Mouse (Mus musculus): Measurements from ENCODE around the gene Trim15.

The Trim15 gene

DNA sequence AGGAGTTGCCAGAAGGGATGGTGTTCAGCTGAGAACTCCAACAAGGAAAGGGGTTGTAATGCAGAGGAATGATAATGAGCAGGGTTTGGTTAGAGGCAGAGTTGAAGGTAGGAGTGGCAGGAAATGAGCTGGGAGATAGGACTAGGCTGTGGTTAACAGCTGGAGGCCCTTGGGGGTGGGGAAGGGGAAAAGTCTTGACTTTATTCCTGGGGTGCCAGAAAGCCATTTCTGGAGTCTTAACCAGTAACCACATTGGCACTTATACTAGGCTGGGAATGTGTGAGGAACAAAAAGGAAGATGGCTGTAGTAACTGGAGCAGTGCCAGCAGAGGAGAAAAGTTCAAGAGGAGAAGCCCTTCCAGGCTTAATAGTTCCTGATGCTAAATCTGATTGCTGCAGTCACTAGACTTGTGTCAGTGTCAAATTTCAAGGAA lies 22.7 kb downstream of the Trim15 start:
- ChIA-PET POLR2A (interaction anchor here in 2 of 4 experiments (0.6 to 4.3 kb wide), 28 partner anchors 8 to 352 kb away, joined by 3 to 35 read pairs (median 6); partner anchors contain the start of genes Trim10 (in 2 of the 2), Trim15 (in 2 of the 2), Trim26 (in 2 of the 2) and Gabbr1 (in 1 of the 2)), CTCF (interaction anchor here in 3 of 4 experiments (0.6 to 2.7 kb wide), 8 partner anchors 18 to 1543 kb away, joined by 3 to 12 read pairs (median 4); no protein-coding TSS in a partner anchor)

- POLR2A ChIA-PET: interaction anchor here in 3 of 4 experiments (0.7 to 4.3 kb wide), 31 partner anchors 7 to 615 kb away, joined by 3 to 35 read pairs (median 5); partner anchors contain the start of genes Ppp1r11 (in 2 of the 3), Trim10 (in 2 of the 3), Trim15 (in 2 of the 3) and Trim26 (in 1 of the 3)
- CTCF ChIA-PET: interaction anchor here (0.6 to 2.7 kb wide), 9 partner anchors 18 to 1542 kb away, joined by 3 to 12 read pairs (median 4); no protein-coding TSS in a partner anchor
Measured at GRCm38 (mm10) chr17:36843696-36844095, 23.3 kb downstream of the Trim15 start.

- ChIA-PET CTCF (interaction anchor here in 1 of 4 experiments (0.7 kb wide), 1 partner anchor 209 kb away, joined by 3 read pairs; no protein-coding TSS in a partner anchor), POLR2A (interaction anchor here (0.7 to 1.4 kb wide), 8 partner anchors 8 to 1764 kb away, joined by 3 to 7 read pairs (median 3); no protein-coding TSS in a partner anchor)
Measured at GRCm38 (mm10) chr17:36840961-36841445, 26.0 kb downstream of the Trim15 start.

DNA sequence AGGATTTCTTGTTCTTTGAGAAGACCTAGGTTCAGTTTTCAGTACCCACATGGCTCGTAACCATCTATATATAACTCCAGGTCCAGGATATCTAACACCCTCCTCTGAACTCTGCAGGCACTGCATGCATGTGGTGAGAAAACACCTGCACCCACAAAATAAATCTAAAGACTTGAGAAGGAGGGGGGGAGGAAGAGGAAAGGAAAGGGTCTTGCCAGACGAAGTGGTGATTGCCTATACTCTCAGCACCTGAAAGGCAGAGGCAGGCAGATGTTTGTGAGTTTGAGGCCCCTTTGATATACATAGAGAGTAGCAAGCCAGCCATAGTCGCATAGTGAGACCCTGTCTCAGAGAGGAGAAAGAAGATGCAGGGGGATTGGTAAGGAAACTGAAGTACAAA lies 27.1 kb downstream of the Trim15 start:
- ChIA-PET CTCF (interaction anchor here in 2 of 4 experiments (0.6 to 0.7 kb wide), 2 partner anchors 460 to 1671 kb away, joined by 3 to 15 read pairs; no protein-coding TSS in a partner anchor), POLR2A (interaction anchor here in 2 of 4 experiments (0.8 to 1.0 kb wide), 2 partner anchors 12 to 215 kb away, joined by 3 to 4 read pairs; no protein-coding TSS in a partner anchor)

GRCm38 (mm10) chr17:36839001-36839400 lies 28.0 kb downstream of the Trim15 start:
- ChIA-PET POLR2A (no interaction called here), CTCF (interaction anchor here in 1 of 4 experiments (0.6 kb wide), 1 partner anchor 1670 kb away, joined by 3 read pairs; no protein-coding TSS in a partner anchor)

DNA sequence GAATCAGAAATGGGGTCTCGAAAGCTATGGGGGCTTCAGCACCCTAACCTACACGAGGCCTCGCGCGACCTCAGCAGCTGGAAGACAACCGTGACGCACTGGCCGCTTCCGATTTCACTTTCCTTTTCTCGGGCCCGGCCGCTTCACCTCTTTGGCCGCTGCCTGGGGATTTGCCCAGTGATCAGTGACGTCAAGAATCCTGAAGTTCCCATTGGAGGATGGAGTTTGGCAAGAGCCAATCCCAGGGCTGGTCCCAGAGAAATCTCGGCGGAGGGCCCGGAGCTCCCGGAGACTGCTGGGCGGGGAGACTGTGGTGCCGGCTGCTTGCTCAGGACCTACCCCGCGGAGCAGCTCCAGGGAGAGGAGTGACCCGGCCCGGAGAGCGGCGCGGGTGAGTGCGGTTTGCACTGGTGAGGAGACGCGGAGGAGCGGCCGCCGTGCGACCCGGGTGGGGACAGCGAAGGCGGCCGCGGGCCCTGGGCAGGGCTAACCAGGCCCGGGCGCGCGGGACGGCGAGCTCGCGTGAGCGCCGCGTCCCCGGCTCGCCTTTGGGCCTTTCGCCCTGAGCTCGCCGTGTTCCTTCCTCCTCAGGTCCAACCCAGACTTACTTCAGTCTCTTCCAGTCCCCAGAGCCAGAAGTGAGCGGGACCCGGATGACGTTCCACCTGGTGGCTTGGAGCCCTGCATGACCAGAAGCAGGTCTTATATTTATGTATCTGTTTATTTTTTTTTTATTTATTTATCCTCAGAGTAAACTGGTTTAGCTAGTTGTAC lies 29.9 kb downstream of the Trim15 start, which contains the start of gene Trim26:
Gene Trim26, plus strand, starts transcription at position 261 of the 774 bp plus-strand sequence.
- POLR2A ChIA-PET: interaction anchor here (0.5 to 3.4 kb wide), 85 partner anchors 8 to 1154 kb away, joined by 3 to 35 read pairs (median 5); partner anchors contain the start of genes Trim10 (in 3 of the 4), Trim15 (in 2 of the 4), 2410137M14Rik (in 1 of the 4) and Trim39 (in 1 of the 4)

GRCm38 (mm10) chr17:36836427-36836812 lies 30.6 kb downstream of the Trim15 start:
- ChIA-PET POLR2A (interaction anchor here (0.6 to 3.4 kb wide), 77 partner anchors 9 to 588 kb away, joined by 3 to 35 read pairs (median 5); partner anchors contain the start of genes Trim10 (in 3 of the 4), Trim15 (in 3 of the 4), 2410137M14Rik (in 1 of the 4) and Trim39 (in 1 of the 4)), CTCF (interaction anchor here (0.6 to 3.0 kb wide), 37 partner anchors 8 to 564 kb away, joined by 3 to 45 read pairs (median 5); partner anchors contain the start of genes Gabbr1 (in 1 of the 4), Trim15 (in 1 of the 4) and Trim39 (in 1 of the 4))

More for the DNA sequence above, 29.9 kb downstream of the Trim15 start, which contains the start of gene Trim26:
- CTCF ChIA-PET: interaction anchor here (0.5 to 3.0 kb wide), 36 partner anchors 8 to 565 kb away, joined by 3 to 45 read pairs (median 4); partner anchors contain the start of genes Gabbr1 (in 1 of the 4), Trim15 (in 1 of the 4) and Trim39 (in 1 of the 4)

- ChIA-PET CTCF (interaction anchor here (0.8 to 3.0 kb wide), 25 partner anchors 8 to 564 kb away, joined by 3 to 45 read pairs (median 5); partner anchors contain the start of genes Gabbr1 (in 1 of the 4), Trim15 (in 1 of the 4) and Trim39 (in 1 of the 4)), POLR2A (interaction anchor here (0.6 to 3.4 kb wide), 56 partner anchors 8 to 588 kb away, joined by 3 to 35 read pairs (median 6); partner anchors contain the start of genes Trim15 (in 3 of the 4), Trim10 (in 2 of the 4), 2410137M14Rik (in 1 of the 4) and Trim39 (in 1 of the 4))
Measured at GRCm38 (mm10) chr17:36835591-36836426, 31.2 kb downstream of the Trim15 start.

GRCm38 (mm10) chr17:36832694-36833093 lies 34.3 kb downstream of the Trim15 start:
- CTCF ChIA-PET: interaction anchor here in 3 of 4 experiments (0.6 to 1.8 kb wide), 8 partner anchors 9 to 371 kb away, joined by 3 to 8 read pairs (median 4); partner anchors contain the start of gene Mog (in 1 of the 3)
- POLR2A ChIA-PET: interaction anchor here in 3 of 4 experiments (0.6 to 2.1 kb wide), 9 partner anchors 9 to 365 kb away, joined by 3 to 16 read pairs (median 3); no protein-coding TSS in a partner anchor

GRCm38 (mm10) chr17:36830470-36830869 lies 36.5 kb downstream of the Trim15 start:
- CTCF ChIA-PET: interaction anchor here in 1 of 4 experiments (1.0 kb wide), 1 partner anchor 62 kb away, joined by 3 read pairs; no protein-coding TSS in a partner anchor
- POLR2A ChIA-PET: interaction anchor here in 1 of 4 experiments (0.5 kb wide), 1 partner anchor 299 kb away, joined by 5 read pairs; no protein-coding TSS in a partner anchor

DNA sequence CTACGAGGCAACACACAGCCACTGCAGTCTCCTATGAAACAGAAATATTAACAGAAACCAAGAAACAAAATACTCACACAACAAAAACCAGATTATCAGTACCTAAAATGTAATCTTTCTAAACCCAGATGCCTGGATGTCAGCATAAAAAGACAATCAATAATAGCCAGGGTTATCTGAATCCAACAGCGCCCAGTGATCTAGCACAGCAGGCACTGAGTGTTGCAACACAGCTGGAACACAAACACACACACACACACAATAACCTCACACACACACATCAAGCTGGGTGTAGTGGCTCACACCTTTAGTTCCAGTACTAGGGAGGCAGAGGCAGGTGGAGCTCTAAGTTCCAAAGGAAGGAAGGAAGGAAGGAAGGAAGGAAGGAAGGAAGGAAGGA lies 38.5 kb downstream of the Trim15 start:
- POLR2A ChIA-PET: interaction anchor here in 3 of 4 experiments (1.2 to 2.2 kb wide), 5 partner anchors 8 to 20 kb away, joined by 3 to 11 read pairs (median 5); partner anchors contain the start of gene Trim26 (in 3 of the 3)
- CTCF ChIA-PET: interaction anchor here in 3 of 4 experiments (0.7 to 1.9 kb wide), 7 partner anchors 8 to 95 kb away, joined by 4 to 10 read pairs (median 5); partner anchors contain the start of genes Trim26 (in 3 of the 3) and H2-M10.6 (in 1 of the 3)

- CTCF ChIA-PET: interaction anchor here (0.7 to 3.3 kb wide), 20 partner anchors 9 to 378 kb away, joined by 3 to 45 read pairs (median 3); partner anchors contain the start of genes Trim26 (in 3 of the 4) and Trim31 (in 1 of the 4)
- POLR2A ChIA-PET: interaction anchor here in 3 of 4 experiments (0.7 to 1.3 kb wide), 4 partner anchors 10 to 75 kb away, joined by 3 to 10 read pairs (median 4); partner anchors contain the start of gene Trim26 (in 1 of the 3)
Measured at GRCm38 (mm10) chr17:36826002-36826401, 41.0 kb downstream of the Trim15 start.

GRCm38 (mm10) chr17:36825525-36825924 lies 41.5 kb downstream of the Trim15 start:
- ChIA-PET POLR2A (interaction anchor here in 2 of 4 experiments (0.7 to 1.3 kb wide), 3 partner anchors 11 to 76 kb away, joined by 3 to 10 read pairs (median 4); partner anchors contain the start of gene Trim26 (in 1 of the 2)), CTCF (interaction anchor here (0.7 to 3.3 kb wide), 18 partner anchors 9 to 378 kb away, joined by 3 to 45 read pairs (median 4); partner anchors contain the start of genes Trim26 (in 3 of the 4) and Trim31 (in 1 of the 4))

DNA sequence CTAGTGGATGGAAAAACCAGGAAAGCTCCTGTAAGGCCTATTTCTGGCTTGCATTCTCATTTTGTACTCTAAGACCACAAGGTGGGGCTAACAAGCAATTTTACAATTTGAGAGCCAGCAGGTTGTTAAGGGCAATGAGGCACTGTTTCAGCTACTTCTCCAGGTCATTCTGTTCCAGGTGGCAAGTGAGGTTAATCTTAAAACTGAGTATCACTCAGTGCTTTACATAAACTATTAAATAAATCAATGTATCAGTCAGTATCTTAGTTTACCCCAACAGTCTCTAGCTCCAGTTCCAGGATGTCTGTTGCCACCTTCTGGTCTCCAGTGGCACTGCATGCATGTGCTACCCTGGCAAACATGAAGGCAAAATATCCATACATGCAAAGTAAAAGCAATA lies 43.0 kb downstream of the Trim15 start:
- POLR2A ChIA-PET: interaction anchor here in 1 of 4 experiments (0.6 to 1.5 kb wide), 3 partner anchors 13 to 178 kb away, joined by 3 to 9 read pairs (median 4); partner anchors contain the start of genes Trim10 and Trim26

GRCm38 (mm10) chr17:36811871-36812270 lies 55.1 kb downstream of the Trim15 start, which contains the start of gene H2-M10.6:
H2-M10.6 (plus strand) TSS chr17:36812171.
- ChIA-PET POLR2A (no interaction called here), CTCF (interaction anchor here in 3 of 4 experiments (0.5 to 0.8 kb wide), 3 partner anchors 13 to 462 kb away, joined by 3 to 5 read pairs (median 4); no protein-coding TSS in a partner anchor)

More for the DNA sequence above, 43.0 kb downstream of the Trim15 start:
- CTCF ChIA-PET: interaction anchor here (0.6 to 3.3 kb wide), 62 partner anchors 9 to 515 kb away, joined by 3 to 45 read pairs (median 4); partner anchors contain the start of genes Trim26 (in 3 of the 4), Trim10 (in 2 of the 4) and Trim15 (in 1 of the 4)
